In genomic region chr19:6306586-6306985, GRCm38 (mm10) we compare ENCODE assay signal across 1 mouse cellular context.
A peak's percentile ranks its signal among the peaks of the same experiment; 100 is the strongest.
TF ChIP-seq lines count a peak whose summit lies in the region.

No protein-coding gene starts in this region.

TF ChIP-seq in MEL, 35 proteins besides CTCF, POLR2A, EP300 and RAD21:
- TF ChIP-seq KAT2A (conservative IDR thresholded peaks at IDR 0.05; ENCODE audit: low read depth, low read length) (no peak), TBP (IDR thresholded peaks at IDR 0.05; ENCODE audit: low read depth, low read length) (no peak), NELFE (IDR thresholded peaks at IDR 0.05; ENCODE audit: low read depth, low read length) (no peak), ZNF384 (IDR thresholded peaks at IDR 0.05; ENCODE audit: low read depth, low read length) (no peak), MAZ (IDR thresholded peaks at IDR 0.05; ENCODE audit: low read depth, low read length) (peak; percentile 25; the same call in 1 of the 2 replicates), SMC3 (IDR thresholded peaks at IDR 0.05; ENCODE audit: low read depth, low read length) (peak; percentile 59), MEF2A (IDR thresholded peaks at IDR 0.05; ENCODE audit: extremely low read depth, insufficient replicate concordance, low read depth, low read length, poor library complexity, severe bottlenecking) (no peak), MXI1 (IDR thresholded peaks at IDR 0.05; ENCODE audit: low read depth, low read length) (peak; percentile 36; the same call in 1 of the 2 replicates), NRF1 (IDR thresholded peaks at IDR 0.05; ENCODE audit: insufficient read depth, low read depth, low read length, poor library complexity, severe bottlenecking) (peak; percentile 20; the same call in 1 of the 2 replicates), POLR2AphosphoS5 (IDR thresholded peaks at IDR 0.05; ENCODE audit: borderline replicate concordance, low read depth, low read length) (no peak), ETS1 (IDR thresholded peaks at IDR 0.05; ENCODE audit: low read depth, low read length) (no peak), ZC3H11A (IDR thresholded peaks at IDR 0.05; ENCODE audit: low read depth, low read length) (peak; percentile 24; the same call in 1 of the 2 replicates), POLR2AphosphoS2 (IDR thresholded peaks at IDR 0.05; ENCODE audit: low read length) (no peak), GATA1 (IDR thresholded peaks at IDR 0.05; ENCODE audit: low read depth, low read length) (no peak), ELF1 (IDR thresholded peaks at IDR 0.05; ENCODE audit: low read depth, low read length) (0 out of 2 replicates have a peak, but pooled peaks have one; percentile 3), TCF12 (IDR thresholded peaks at IDR 0.05; ENCODE audit: low read depth, low read length) (no peak; the same call in 1 of the 2 replicates), E2F4 (IDR thresholded peaks at IDR 0.05; ENCODE audit: borderline replicate concordance, low read depth, low read length) (no peak), BHLHE40 (IDR thresholded peaks at IDR 0.05; ENCODE audit: borderline replicate concordance, low read depth, low read length) (no peak), CHD1 (IDR thresholded peaks at IDR 0.05; ENCODE audit: low read depth, low read length) (no peak), ZMIZ1 (IDR thresholded peaks at IDR 0.05; ENCODE audit: low read depth, low read length) (no peak), ZKSCAN1 (IDR thresholded peaks at IDR 0.05; ENCODE audit: low read depth, low read length) (no peak), TAL1 (IDR thresholded peaks at IDR 0.05; ENCODE audit: low read length) (no peak), MYB (IDR thresholded peaks at IDR 0.05; ENCODE audit: low read depth, low read length) (no peak)
